Mouse (Mus musculus): ENCODE data around the gene A730015C16Rik.

- TF ChIP-seq CTCF (IDR thresholded peaks at IDR 0.05; ENCODE audit: control insufficient read depth, insufficient read depth, low read length) (no peak), POLR2A (IDR thresholded peaks at IDR 0.05; ENCODE audit: borderline replicate concordance, control insufficient read depth, low read depth, low read length) (no peak)
Observed at GRCm38 (mm10) chr4:108883815-108884214, 35.4 kb upstream of the A730015C16Rik start.
